Mouse (Mus musculus): ENCODE data around the gene Pdcd1lg2. TPM values are rescaled to one million over a fixed set of nuclear protein-coding genes. Genes with fewer than 3 reads are reported as not detected.

Pdcd1lg2 gene
- total and polyA plus RNA-seq, 3 experiments: 1.7 to 5.4 TPM; not detected in 1

- Histone ChIP-seq H3K4me1 (ENCODE audit: control insufficient read depth in 1 of 2, insufficient read depth in 2 of 2, low read length in 2 of 2) (peaks cover 19 to 22% of the 10 kb centered on the region in 2 experiments), H3K79me2 (ENCODE audit: control insufficient read depth, insufficient read depth, low read length, poor library complexity) (no peaks in the 10 kb centered on the region), H3K27ac (ENCODE audit: control insufficient read depth, low read depth, low read length) (no peak overlapping the region), H3K9me3 (replicated peaks; ENCODE audit: insufficient read depth, low read length) (no peaks in the 10 kb centered on the region), H3K9ac (ENCODE audit: control insufficient read depth, low read depth, low read length, poor library complexity, severe bottlenecking) (no peak overlapping the region), H3K4me3 (ENCODE audit: control insufficient read depth in 1 of 2, insufficient read depth in 1 of 2, low read depth in 2 of 2, low read length in 2 of 2) (no peak overlapping the region), H3K27me3 (ENCODE audit: control insufficient read depth in 1 of 2, insufficient read depth in 2 of 2, low read length in 2 of 2) (no peaks in the 10 kb centered on the region), H3K36me3 (ENCODE audit: control insufficient read depth in 1 of 2, insufficient read depth in 2 of 2, low read length in 2 of 2) (peaks cover 0 to 25% of the 10 kb centered on the region in 2 experiments; a peak in 2 of 4 replicates)
- no peak for DNase-seq (ENCODE audit: low read depth, low spot score)
- TF ChIP-seq HCFC1 (IDR thresholded peaks at IDR 0.05; ENCODE audit: low read depth, low read length) (no peak), MAZ (IDR thresholded peaks at IDR 0.05; ENCODE audit: low read depth, low read length) (no peak), E2F4 (IDR thresholded peaks at IDR 0.05; ENCODE audit: borderline replicate concordance, low read depth, low read length) (no peak), MXI1 (IDR thresholded peaks at IDR 0.05; ENCODE audit: low read depth, low read length) (no peak), CTCF (IDR thresholded peaks at IDR 0.05 in 2 of 3, conservative IDR thresholded peaks at IDR 0.05 in 1 of 3; ENCODE audit: control insufficient read depth in 1 of 3, insufficient read depth in 1 of 3, low read depth in 2 of 3, low read length in 3 of 3, poor library complexity in 1 of 3, severe bottlenecking in 1 of 3) (no peak), EP300 (IDR thresholded peaks at IDR 0.05; ENCODE audit: low read depth in 1 of 2, low read length in 2 of 2) (no peak)
Measured at GRCm38 (mm10) chr19:29422013-29422645, 11.4 kb downstream of the Pdcd1lg2 start.

DNA sequence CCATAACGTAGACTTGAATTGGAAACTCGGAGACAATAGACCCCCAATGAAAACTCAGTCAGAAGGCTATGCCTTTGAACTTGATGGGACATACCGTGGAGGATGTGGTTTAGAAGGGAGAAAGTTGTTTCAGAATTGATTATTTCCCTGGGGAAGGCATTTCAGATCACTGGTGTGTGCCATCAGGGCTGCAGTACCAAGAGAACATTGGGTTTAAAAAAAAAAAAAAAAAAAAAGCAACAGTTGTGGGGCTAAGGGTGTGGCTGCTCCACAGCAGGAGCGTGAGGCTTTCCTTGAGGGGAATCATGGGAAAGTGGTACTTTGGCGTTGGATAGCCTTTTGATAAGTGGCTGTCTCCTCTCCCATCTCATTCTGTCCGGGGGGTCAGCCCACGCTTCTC, 12.1 kb downstream of the Pdcd1lg2 start:
- no peak for DNase-seq (ENCODE audit: low read depth, low spot score)
- Histone ChIP-seq H3K79me2 (ENCODE audit: control insufficient read depth, insufficient read depth, low read length, poor library complexity) (no peaks in the 10 kb centered on the region), H3K27ac (ENCODE audit: control insufficient read depth, low read depth, low read length) (no peak overlapping the region), H3K4me1 (ENCODE audit: control insufficient read depth in 1 of 2, insufficient read depth in 2 of 2, low read length in 2 of 2) (peaks cover 15% of the 10 kb centered on the region in 2 experiments), H3K4me3 (ENCODE audit: control insufficient read depth in 1 of 2, insufficient read depth in 1 of 2, low read depth in 2 of 2, low read length in 2 of 2) (no peak overlapping the region), H3K9me3 (replicated peaks; ENCODE audit: insufficient read depth, low read length) (no peaks in the 10 kb centered on the region), H3K9ac (ENCODE audit: control insufficient read depth, low read depth, low read length, poor library complexity, severe bottlenecking) (no peak overlapping the region), H3K36me3 (ENCODE audit: control insufficient read depth in 1 of 2, insufficient read depth in 2 of 2, low read length in 2 of 2) (peaks cover 0 to 21% of the 10 kb centered on the region in 2 experiments; a peak in 2 of 4 replicates), H3K27me3 (ENCODE audit: control insufficient read depth in 1 of 2, insufficient read depth in 2 of 2, low read length in 2 of 2) (no peaks in the 10 kb centered on the region)
- TF ChIP-seq MAFK (IDR thresholded peaks at IDR 0.05; ENCODE audit: borderline replicate concordance, low read depth, low read length): no peak
- TF ChIP-seq SIN3A (IDR thresholded peaks at IDR 0.05; ENCODE audit: low read length): no peak
- TF ChIP-seq MYC (IDR thresholded peaks at IDR 0.05; ENCODE audit: low read depth, low read length): no peak
- no peak for TF ChIP-seq MAZ (IDR thresholded peaks at IDR 0.05; ENCODE audit: low read depth, low read length)
- no peak for TF ChIP-seq BHLHE40 (IDR thresholded peaks at IDR 0.05; ENCODE audit: borderline replicate concordance, low read depth, low read length)
- no peak for TF ChIP-seq MAX (IDR thresholded peaks at IDR 0.05; ENCODE audit: low read length)
- no peak for TF ChIP-seq POLR2AphosphoS5 (IDR thresholded peaks at IDR 0.05; ENCODE audit: borderline replicate concordance, low read depth, low read length)
- TF ChIP-seq GATA1 (IDR thresholded peaks at IDR 0.05; ENCODE audit: low read depth, low read length): no peak
- no peak for TF ChIP-seq ZC3H11A (IDR thresholded peaks at IDR 0.05; ENCODE audit: low read depth, low read length)
- TF ChIP-seq ZMIZ1 (IDR thresholded peaks at IDR 0.05; ENCODE audit: low read depth, low read length): no peak
- TF ChIP-seq ZKSCAN1 (IDR thresholded peaks at IDR 0.05; ENCODE audit: low read depth, low read length): no peak
- no peak for TF ChIP-seq RCOR1 (IDR thresholded peaks at IDR 0.05; ENCODE audit: low read depth, low read length)

Measured in MEL (cell line).